Mouse (Mus musculus) kidney, postnatal 36 days (tissue): ENCODE measurements at regions not wholly inside any gene's neighbourhood (a gene's known extent, or its start where the extent isn't known, plus 50 kb on each side); places are given as distances from the start of the nearest gene placed in this dataset.

ENCODE experiments used
- DNase-seq, 2 experiments: peaks; one replicate each; pipeline ENCODE4 v3.0.0; 2021 to 2022; ENCODE audit warnings: mixed read lengths in 2 of 2

GRCm38 (mm10) chr11:18011101-18011733 is 57.5 kb upstream of the Etaa1 start:
- DNase-seq = peak; percentile 31 to 35

DNA sequence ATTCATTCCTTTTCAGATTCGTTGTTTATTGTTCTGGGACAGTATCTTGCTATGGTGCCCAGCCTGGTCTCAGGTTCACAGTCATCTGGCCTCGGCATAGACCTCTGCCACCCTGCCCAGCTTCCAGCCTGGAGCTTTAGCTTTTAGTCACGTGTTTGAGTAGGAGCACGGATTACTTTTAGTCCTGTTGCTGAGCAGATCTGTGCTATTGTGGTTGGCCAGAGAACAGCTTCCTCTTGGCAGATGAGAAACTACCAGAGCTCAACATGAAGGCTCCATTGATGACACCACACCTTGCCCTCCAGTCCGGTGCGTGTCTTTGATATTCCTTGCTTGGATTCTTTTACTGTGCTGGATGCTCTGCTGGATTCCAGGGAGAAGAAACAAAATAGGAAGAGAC is 54.5 kb upstream of the Etaa1 start:
- no peak for DNase-seq
